Mouse (Mus musculus) kidney, postnatal 4 days (tissue): ENCODE results near the gene Naa16.

Experiments
- DNase-seq, 2 experiments: peaks; one replicate each; pipeline ENCODE4 v3.0.0; 2021; ENCODE audit warnings: mixed read lengths in 2 of 2

Naa16 gene

DNA sequence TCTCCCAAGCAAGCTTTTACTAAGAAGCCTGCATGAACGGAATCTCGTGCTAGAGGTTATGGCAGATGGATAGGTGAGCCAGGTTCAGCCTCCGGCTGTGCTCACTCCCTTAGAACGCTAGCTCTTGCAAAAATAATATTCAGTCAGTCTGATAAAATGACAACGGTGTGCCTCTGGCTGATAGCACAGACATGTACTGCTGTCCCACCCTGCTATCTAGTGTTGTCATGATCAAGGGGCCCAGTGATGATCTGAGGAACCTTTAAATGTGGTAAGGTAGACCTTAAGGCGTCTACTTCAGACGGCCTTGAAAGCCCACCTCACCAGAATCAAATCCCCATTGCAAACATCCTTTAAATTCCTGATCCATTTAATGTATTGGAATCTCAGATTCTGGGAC is 94.4 kb downstream of the Naa16 start:
- no peak for DNase-seq

DNA sequence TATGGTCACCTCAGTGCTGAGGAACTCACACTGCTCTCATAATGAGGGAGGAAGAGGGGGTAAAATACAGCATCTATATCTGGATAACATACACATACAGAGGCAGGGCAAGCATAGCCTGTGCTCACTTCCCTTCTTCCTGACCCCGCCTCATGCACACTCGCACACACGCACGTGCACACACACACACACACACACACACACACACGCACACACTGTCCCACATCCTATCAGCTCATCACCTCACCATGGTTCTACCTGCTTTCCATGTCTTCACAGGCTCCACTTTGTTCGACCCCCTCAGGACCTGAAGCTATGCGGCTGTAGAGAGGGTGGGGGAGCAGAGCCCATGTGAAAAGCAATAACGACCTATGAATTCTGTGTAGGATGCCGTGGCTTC is 95.0 kb downstream of the Naa16 start:
- no peak for DNase-seq

DNA sequence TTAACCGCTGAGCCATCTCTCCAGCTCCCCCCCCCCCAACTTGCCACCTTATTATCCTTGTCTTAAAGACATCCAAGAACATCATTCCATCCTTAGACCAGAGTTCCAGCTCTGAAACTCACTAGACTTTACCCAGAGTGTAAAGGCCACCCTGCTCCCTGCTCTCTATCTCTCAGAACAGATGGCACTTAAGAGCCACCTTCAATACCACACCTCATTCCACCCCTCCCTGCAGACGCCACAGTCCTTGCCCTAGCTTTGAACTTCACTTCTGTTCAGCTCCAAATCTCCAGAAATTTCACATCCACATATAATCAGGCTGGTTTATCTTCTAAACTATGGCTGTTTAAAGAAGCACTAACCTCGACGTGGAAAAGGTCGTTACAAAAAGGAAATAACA is 95.6 kb downstream of the Naa16 start:
- no peak for DNase-seq

DNA sequence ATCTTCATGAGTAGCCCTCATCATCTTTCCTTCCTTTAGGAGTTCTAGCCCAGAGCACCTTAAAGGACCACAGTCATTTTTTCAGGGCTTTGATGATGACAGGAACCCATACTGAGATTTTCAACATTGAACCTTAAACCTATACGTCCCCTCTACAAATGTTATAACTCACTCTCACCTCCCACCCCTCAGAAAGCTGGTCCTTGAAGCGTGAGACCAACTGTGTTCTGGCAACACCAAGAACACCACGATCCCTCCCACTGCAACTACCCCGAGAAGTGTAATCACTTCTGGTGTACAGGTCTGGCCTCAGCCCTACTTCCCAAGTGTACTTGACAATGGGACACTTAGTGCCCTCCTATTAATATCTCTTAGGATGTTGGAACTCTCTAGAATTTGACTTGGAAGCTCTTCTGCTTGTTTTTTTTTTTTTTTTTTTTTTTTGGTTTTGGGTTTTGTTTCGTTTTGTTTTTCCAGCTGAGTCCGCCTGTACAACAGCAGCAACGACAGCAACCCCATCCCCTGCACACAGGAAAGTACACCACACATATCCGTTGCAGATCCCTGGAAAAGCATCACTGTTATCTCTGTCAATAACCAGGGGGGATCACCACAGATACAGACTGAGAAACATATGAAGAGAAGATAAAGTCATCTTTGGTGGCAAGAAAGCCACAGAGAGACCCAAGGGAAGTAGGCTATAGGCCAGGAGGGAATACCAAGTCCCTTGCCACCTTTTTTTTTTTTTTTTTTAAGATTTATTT is 96.3 kb downstream of the Naa16 start:
- DNase-seq, result no peak

DNA sequence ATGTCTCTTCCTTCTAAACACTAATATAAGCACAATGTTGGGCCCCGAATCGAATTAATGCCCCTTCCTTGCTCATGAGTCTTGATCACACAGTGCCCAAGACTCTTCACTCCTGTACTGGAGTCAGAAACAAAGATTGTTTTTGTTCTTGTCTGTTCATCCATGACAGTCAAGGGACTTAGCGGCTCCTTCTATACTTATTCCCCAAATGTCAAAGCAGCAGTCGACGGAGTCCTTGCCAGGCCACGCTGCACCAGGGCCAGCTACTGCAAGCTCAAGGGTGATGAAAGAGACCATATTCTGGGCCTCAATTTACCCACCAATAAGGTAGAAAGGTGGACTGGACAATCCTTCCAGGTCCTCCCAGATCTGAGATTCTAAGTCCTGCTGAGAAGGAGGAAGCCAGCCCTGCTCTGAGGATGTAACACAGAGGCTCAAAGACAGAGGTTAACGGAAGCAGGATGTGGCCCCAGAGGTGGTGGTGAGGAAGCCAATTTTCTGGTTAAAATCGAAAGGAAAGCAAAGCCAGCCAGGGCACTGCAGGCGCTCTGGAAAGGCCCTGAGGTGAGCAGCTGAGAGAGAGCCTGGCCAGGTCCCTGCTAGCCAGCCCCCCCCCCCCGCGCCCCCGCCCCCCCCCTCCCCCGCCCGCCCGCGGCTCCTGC is 97.3 kb downstream of the Naa16 start:
- peak; percentile 38 to 58 for DNase-seq

DNA sequence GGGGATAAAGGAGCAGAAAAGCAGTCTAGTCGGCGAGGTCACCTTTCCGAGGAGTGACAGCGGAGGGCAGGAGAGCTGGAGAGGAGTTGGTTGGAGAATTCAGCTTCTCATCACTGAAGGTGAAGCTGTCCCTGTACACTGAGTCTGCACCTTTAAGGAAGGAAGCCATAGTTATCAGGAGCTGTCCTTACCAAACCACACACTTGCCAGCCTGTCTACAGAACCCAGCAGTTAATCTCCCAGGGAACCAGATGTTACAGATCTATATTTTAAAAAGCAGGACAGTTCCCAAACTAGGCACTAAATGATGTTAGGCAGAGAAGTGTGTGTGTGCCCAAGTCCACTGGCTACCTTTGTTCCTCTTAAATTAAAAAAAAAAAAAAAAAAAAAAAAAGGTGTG is 98.9 kb downstream of the Naa16 start:
- DNase-seq, result no peak

DNA sequence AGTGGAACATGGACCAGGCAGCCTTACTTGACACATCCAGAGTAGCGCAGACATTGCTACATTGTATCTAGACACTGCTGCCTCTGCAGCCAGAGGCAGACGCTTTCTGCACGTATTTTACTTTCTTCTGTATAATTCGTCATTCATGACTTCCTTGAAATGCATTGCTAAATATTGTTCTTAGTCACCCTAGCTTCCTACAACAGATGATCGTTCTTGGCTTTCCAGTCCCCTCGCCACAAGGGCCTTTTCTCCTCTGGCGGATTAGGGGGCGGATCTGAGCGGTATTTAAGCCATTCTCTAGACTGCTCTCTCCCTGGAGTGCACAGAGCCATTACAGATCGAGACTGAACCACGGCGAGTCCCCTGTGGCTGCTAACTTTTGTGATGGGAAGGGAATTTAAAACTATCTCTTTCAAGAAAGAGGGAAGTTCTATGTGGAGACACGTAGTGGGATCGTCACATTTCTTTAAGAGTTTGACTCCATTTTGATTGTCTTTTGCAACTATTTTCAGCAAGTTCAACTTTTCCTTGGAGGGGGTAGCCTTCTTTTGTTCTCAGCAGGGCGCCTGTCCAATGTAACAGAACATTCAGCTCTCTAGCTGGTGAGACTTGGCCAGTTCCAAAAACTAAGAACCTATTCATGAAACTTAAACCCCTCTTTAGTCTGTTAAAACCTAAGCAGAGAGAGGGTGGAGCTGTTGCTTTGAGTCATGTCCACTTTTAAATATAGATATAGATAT is 99.7 kb downstream of the Naa16 start:
- peak in 1 of 2 experiments; percentile 25 for DNase-seq

DNA sequence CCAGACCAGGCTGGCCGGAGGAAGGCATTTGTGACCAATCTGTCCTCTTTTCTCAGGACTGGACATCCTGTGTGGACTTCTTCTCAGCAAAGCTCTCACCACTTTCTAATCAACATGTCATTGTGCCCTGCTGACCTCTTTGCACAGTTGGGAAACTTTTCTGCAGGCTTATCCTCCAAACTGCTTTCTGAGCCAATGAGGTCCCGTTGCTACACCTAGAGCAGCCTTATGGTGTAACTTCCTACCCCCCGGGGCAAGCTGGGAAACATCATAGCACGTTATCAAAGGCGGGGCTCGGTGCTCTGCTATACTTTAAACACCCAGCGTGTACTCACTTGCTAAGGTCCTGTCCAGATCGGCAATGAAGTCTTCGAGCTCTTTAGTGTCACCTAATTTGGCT is 100.7 kb downstream of the Naa16 start:
- no peak for DNase-seq

DNA sequence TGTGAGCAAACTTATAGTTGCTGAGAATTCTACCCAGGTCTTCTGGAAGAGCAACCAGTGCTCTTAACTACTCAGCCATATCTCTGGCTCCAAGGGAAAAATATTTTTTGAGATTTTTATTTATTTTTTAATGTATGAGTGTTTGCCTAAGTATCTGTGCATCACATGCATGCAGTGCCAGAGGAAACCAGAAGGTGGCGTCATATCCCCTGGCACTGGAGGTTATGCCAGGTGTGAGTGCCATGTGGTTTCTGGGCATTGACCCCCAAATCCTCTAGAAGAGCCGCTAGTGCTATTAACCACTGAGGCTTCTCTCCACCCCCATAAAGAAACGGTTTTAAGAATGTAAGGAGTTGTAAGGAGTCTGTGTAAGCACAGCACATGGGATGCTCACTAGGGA is 102.3 kb downstream of the Naa16 start:
- peak in 1 of 2 experiments; percentile 34 for DNase-seq

DNA sequence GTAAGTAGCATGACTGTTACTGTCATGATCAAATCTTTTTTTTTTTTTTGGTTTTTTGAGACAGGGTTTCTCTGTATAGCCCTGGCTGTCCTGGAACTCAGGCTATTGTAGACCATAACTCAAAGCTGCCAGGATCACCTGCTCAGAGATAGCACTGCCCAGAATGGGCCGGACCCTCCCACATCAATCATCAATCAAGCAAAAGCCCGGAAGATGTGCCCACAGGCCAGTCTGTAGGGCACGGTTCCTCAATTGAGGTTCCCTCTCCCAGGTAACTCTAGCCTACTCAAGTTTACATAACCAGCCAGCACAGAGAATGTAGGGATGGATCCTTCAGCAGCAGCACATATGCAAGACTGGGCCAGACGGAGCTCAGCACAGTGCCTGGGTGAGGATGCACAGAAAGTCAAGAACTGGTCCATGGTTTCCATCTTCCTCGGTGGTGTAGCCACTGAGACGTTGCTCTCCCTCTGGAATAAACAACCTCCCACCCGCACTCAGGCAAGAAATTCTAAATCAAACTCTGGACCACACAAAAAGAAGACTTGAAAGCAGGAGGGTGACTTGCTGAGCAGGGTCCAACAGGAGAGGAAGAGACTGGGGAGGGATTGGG is 103.2 kb downstream of the Naa16 start:
- no peak for DNase-seq

DNA sequence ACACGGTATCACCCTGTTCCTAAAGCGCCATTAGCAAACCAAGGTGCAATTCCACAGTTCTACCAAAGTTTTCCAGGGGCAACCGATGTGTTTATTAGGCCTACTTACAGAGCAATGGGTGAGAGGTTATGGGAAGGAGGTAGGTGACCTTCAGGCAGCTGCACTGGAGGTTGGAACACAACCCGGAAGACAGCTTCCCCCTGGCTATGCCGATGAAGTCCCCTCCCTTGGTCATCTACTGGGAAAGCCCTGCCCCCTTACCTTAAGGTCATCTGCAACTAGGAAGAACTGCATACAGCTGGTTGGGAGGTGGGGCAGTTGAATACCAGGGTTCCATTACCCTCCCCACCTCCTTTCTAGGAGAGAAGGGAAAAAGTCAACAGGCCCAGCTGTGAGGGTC is 105.0 kb downstream of the Naa16 start:
- DNase-seq, result no peak

DNA sequence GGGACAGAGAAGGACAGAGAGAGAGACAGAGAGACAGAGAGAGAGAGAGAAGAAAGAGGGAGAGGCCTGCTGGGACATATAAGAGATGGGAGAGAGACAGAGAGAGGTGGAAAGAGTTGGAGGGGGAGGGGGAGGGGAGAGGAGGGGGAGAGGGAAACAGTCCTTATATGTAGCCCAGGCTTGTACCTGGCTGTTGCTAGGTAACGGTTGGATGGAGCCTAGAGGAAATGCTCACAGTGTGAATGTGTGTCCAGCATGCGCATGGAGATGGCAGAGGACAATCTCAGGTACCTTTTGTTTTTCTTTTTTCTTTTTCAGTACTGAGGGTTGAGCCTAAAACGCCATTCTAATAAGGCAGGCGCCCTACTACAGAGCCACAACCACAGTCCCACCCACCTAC is 106.0 kb downstream of the Naa16 start:
- DNase-seq, result no peak

DNA sequence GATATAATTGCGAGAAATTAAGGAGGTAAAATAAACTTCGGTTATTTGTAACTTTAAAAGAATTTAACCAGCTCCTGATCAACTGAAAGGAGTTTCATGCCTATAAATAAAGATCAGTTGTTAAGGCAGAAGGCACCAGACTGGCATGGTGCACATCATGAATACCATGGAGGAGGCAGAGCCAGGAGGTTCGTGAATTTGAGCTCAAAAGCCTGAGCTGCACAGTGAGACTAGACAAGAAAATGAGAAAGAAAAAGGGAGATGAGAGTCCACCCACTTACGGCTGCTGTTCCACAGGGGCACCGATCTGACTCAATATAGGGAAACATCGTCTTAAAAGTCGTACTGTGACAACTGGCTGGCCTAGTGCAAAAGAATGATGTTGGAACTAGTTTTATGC is 106.6 kb downstream of the Naa16 start:
- no peak for DNase-seq

DNA sequence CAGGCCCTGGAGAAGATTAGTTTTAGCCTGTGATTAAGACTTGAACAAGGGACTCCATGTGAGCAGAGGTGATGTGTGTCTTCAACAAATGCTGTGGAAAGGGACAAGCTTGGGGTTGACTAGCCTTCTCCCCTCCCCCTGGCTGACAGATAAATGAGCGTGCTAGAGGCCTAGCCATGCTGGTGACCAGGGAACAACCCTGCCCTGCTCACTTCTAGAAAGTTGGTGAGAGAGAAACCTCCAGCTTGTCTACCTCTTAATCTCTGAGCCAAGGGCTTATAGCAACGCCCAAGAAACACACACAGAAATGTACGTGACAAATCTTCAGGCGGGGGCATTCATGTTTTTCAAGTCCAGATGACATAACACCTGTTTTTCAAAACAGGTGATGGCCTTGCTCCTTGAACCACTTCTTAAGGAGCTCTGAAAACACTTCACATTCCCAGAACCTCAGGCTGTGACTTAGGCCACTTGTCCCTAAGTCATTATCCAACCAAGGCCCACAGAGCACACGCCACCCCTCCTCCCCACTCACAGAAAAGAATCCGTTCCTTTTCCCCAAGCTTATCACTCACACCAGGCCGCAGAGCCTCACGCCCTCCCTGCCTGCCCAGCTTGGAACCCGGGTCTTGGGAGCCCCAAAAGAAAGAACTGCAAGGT is 108.6 kb downstream of the Naa16 start:
- no peak for DNase-seq

DNA sequence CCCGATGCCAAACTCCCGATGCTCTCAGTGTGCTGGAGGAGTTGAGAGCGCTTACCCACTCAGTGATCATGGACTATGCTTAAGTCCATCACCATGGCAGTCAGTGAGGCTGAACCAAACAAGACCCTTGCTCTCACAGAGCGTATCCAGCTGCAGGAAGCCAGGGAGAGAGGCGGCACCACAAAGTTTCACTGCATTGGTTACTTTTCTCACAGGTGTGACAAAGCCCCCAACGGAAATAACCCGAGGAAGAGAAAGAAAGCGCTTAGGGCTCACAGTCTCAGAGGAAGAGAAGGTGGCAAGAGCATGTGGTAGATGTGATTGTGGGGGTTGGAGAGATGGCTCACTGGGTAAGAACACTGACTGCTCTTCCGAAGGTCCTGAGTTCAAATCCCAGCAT is 110.1 kb downstream of the Naa16 start:
- DNase-seq, result no peak

DNA sequence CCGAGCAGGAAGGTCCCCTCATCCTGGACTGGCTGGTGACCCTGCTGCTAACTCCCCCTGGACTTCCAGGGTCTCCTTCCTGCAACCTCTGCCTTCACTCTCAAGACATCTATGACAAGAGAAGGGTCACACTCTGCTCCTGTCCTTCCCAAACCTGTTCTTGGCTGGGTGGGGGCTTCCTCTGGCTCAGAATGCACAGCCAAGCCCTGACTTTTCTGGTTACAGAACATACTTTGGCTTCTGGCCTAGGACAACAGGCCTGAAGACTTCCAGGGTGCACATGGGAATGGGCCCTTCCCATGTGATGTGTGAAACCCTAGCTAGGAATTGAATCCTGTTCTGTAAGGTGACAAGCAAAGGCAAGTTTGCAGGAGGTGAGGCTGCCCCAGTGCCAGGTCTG is 111.1 kb downstream of the Naa16 start:
- DNase-seq, result no peak

DNA sequence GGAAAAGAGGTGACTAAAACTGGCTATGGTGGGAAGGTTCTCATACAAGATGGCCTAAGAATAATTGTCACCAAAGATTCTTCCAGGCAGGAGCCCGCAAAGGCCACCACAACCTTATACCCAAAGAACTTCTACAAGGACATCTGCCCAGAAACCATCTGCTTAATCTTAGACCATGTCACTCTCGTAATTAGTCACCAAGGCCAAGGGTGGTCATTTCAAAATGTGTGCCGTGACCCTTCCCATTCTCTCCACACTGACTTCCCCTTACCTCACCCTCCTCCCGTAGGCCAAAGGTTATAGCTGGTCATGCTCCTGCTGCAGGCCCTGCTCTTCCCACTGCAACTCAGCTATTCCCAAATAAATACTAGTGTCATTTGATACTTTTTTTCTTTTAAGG is 111.7 kb downstream of the Naa16 start:
- DNase-seq, result no peak

DNA sequence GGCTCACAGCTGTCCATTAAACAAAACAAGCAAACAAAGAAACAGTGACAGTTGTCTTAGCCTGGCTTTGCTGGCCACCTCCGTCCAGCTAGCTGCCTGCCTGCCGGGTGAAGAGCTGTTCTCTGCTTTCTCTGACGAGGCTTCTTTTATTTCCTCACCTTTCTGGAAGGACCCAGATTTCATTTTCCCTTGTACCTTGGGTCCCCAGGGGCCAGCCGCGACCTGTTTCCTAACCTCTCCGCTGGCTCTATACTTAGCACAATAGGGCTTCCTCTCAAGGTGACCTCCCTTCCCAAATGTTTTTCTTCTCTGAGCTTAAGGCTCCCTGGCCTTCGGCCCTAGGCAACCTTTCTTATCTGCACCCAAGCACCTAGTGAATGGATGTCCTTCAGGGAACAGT is 112.7 kb downstream of the Naa16 start:
- no peak for DNase-seq

DNA sequence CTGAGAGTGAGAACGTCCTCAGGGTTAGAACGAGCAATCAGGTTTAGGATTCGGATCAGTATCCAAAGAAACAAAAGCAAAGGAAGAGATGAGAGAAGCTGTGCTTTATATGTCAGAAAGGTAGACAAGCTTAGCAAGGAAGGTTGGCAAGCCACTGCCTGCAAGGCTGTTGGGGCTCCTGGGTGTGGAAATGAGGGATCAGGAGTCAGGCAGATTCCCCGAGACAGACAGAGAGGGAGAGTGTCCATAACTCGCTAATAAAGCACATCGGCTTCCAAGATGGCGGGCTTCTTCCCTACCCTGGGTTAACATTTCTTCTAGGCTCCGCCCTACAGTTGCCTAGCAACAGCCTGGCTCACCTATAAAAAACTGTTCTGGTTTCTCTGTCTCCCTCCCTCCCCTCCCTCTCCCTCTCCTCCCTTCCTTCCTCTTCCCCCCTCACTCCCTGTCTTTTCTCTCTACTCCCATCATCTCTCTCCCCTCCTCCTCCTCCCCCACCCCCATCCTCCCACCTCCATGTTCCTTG is 114.6 kb downstream of the Naa16 start:
- no peak for DNase-seq

DNA sequence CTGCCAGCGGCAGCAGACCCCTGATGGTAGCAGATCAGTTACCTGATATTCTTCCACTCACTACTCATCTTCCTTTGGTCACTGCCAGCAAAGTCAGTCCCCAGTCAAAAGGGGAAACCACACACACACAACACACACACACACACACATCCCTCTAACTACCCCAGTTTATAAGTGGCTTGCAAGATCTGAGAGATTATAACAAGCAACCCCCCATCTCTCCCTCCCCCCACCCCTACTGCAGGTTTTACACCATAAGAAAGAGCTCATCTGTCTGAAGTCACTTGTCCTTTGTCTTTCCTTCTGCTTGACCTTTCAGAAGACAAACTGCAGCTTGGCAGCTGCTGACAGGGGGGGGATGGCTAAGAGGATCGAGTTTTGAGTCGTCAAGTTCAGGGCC is 115.1 kb downstream of the Naa16 start:
- DNase-seq, result no peak
